Mouse (Mus musculus): ENCODE data around the gene Anapc16.

- TF ChIP-seq CTCF (IDR thresholded peaks at IDR 0.05; ENCODE audit: borderline replicate concordance, control insufficient read depth, extremely low read depth, insufficient read depth, low read length, poor library complexity) (no peak), POLR2A (IDR thresholded peaks at IDR 0.05; ENCODE audit: control insufficient read depth, extremely low read depth, insufficient read depth, low read length, poor library complexity) (no peak)
Measured at GRCm38 (mm10) chr10:59995889-59996288, 7.0 kb downstream of the Anapc16 start.

Data from thymus, adult 2 months (tissue).